Mouse (Mus musculus): Measurements from ENCODE around the gene Olfr283.

GRCm38 (mm10) chr15:98340887-98341286 lies 39.9 kb downstream of the Olfr283 start, which contains the start of gene Olfr284:
- TF ChIP-seq CTCF (IDR thresholded peaks at IDR 0.05; ENCODE audit: control insufficient read depth, insufficient read depth, low read length): no peak
- no peak for TF ChIP-seq POLR2A (IDR thresholded peaks at IDR 0.05; ENCODE audit: borderline replicate concordance, control insufficient read depth, low read depth, low read length)
